Mouse (Mus musculus): ENCODE measurements at regions not wholly inside any gene's neighbourhood (a gene's known extent, or its start where the extent isn't known, plus 50 kb on each side); places are given as distances from the start of the nearest gene placed in this dataset.
A peak's percentile ranks its signal among the peaks of the same experiment; 100 is the strongest.

DNA sequence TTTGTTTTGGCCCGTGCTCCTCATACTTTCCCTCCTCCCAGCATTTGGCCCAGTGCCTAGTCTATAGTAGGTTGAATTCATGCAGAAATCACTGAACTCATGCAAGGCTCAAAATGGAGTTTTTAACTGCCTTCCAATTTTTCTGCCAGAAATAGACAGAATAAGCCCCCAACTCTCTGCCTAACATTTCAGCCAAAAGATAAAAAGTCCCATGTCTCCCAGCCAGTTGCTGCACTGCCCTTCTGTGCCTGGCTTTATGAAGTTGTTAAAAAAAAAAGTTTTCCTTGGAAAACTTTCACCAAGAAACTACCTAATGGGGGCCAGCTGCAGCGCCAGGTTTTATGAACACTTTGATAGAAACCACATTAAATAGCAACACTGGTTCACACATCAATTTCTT lies 222.0 kb downstream of the Zic3 start:
- Histone ChIP-seq H3K4me2 (replicated peaks; ENCODE audit: low read depth) (no peak overlapping the region), H3K9me3 (ENCODE audit: control insufficient read depth, low read length) (no peaks in the 10 kb centered on the region), H3K4me1 (replicated peaks; ENCODE audit: control insufficient read depth, insufficient read depth) (no peaks in the 10 kb centered on the region), H3K4me3 (ENCODE audit: low read depth, low read length) (no peak overlapping the region), H3K27me3 (ENCODE audit: control insufficient read depth, insufficient read depth, low read length) (no peaks in the 10 kb centered on the region), H3K9ac (ENCODE audit: low read length) (no peak overlapping the region), H3K36me3 (ENCODE audit: control insufficient read depth, insufficient read depth, low read length) (no peaks in the 10 kb centered on the region), H3K27ac (replicated peaks) (no peak overlapping the region)
- ATAC-seq (ENCODE audit: low FRiP score, low TSS enrichment): no peak
- TF ChIP-seq EP300 (optimal IDR thresholded peaks at IDR 0.05): no peak
- TF ChIP-seq CTCF (IDR thresholded peaks at IDR 0.05; ENCODE audit: low read depth): no peak
- WGBS: 69% methylated on average over 2 of the region's 2 CpGs
- no peak for DNase-seq (ENCODE audit: low spot score)

DNA sequence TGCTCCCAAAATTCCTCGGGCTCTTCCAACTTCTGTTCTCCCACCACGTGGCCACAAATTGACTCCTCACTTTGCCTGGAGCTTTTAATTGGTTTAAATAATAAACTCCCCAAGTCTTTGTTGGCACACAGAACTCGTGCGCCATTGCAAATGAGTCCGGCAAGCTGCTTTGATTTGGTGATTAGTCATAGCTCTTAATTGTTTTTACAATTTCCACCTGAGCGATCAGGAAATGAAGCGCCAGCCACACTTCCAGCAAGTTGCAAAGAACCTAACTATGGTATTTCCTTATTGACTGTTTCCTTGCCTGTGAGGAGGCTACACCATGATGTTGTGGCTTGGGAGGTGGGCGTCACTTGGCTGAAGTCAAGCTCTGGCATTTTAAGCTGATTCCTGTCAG lies 233.5 kb downstream of the Zic3 start:
- 66% methylated on average over 8 of the region's 8 CpGs for WGBS
- H3K9ac ChIP-seq (ENCODE audit: low read length): no peak overlapping the region
- H3K4me1 ChIP-seq (replicated peaks; ENCODE audit: control insufficient read depth, insufficient read depth): no peaks in the 10 kb centered on the region
- no peaks in the 10 kb centered on the region for H3K9me3 ChIP-seq (ENCODE audit: control insufficient read depth, low read length)
- no peak overlapping the region for H3K27ac ChIP-seq (replicated peaks)
- ATAC-seq (ENCODE audit: low FRiP score, low TSS enrichment) (no peak), DNase-seq (ENCODE audit: low spot score) (no peak)
- no peak overlapping the region for H3K4me2 ChIP-seq (replicated peaks; ENCODE audit: low read depth)
- no peak overlapping the region for H3K4me3 ChIP-seq (ENCODE audit: low read depth, low read length)
- no peaks in the 10 kb centered on the region for H3K36me3 ChIP-seq (ENCODE audit: control insufficient read depth, insufficient read depth, low read length)
- no peaks in the 10 kb centered on the region for H3K27me3 ChIP-seq (ENCODE audit: control insufficient read depth, insufficient read depth, low read length)
- no peak for TF ChIP-seq CTCF (IDR thresholded peaks at IDR 0.05; ENCODE audit: low read depth)
- no peak for TF ChIP-seq EP300 (optimal IDR thresholded peaks at IDR 0.05)

DNA sequence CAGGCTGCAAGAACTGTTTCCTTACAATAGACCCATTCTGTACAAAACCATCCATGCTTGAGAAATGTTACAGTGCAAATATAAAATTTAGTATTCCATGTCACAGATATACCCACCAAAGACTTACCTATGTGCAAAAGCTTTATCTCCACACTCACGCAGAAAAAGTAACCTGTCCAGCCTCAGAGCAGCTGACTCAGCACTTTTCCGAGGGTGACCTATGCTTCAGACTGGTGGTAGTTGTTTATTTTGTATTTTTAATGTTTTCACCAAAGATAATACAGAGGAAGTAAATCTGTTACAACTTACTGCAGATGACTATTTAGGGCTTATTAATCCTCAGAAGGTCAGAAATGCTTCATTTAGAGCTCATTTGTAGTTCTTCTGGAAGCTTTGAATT lies 260.4 kb downstream of the Zic3 start:
- Histone ChIP-seq H3K4me2 (replicated peaks; ENCODE audit: low read depth) (no peak overlapping the region), H3K9ac (ENCODE audit: low read length) (no peak overlapping the region), H3K27ac (replicated peaks) (no peak overlapping the region), H3K27me3 (ENCODE audit: control insufficient read depth, insufficient read depth, low read length) (no peaks in the 10 kb centered on the region), H3K36me3 (ENCODE audit: control insufficient read depth, insufficient read depth, low read length) (no peaks in the 10 kb centered on the region), H3K9me3 (ENCODE audit: control insufficient read depth, low read length) (no peaks in the 10 kb centered on the region), H3K4me1 (replicated peaks; ENCODE audit: control insufficient read depth, insufficient read depth) (no peaks in the 10 kb centered on the region), H3K4me3 (ENCODE audit: low read depth, low read length) (no peak overlapping the region)
- WGBS: 67% methylated on average over 2 of the region's 2 CpGs
- ATAC-seq (ENCODE audit: low FRiP score, low TSS enrichment): no peak
- DNase-seq (ENCODE audit: low spot score): no peak
- TF ChIP-seq EP300 (optimal IDR thresholded peaks at IDR 0.05): no peak
- no peak for TF ChIP-seq CTCF (IDR thresholded peaks at IDR 0.05; ENCODE audit: low read depth)

DNA sequence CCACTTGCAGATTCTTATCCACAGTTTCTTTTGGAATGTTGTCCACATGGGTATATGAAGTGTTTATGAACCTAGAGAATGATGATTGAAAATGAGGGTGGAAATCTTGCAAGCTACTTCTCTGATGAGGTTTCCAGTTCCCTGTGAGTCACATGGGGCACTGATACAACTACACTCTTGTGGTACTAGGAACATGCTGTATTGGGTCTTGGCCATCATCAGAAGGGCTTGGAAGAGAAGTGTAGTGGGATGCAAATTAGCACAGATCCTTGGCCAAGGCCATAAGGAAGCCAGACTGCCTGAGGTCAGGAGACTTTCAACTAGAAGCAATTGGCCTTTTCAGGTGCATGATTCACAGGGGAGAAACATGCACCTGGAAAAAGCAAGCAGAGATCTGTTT lies 300.3 kb downstream of the Zic3 start:
- H3K4me2 ChIP-seq (replicated peaks; ENCODE audit: low read depth): no peak overlapping the region
- ATAC-seq (ENCODE audit: low FRiP score, low TSS enrichment) (no peak), DNase-seq (ENCODE audit: low spot score) (no peak)
- TF ChIP-seq EP300 (optimal IDR thresholded peaks at IDR 0.05) (no peak), CTCF (IDR thresholded peaks at IDR 0.05; ENCODE audit: low read depth) (no peak)
- H3K9me3 ChIP-seq (ENCODE audit: control insufficient read depth, low read length): no peaks in the 10 kb centered on the region
- no peak overlapping the region for H3K27ac ChIP-seq (replicated peaks)
- H3K4me3 ChIP-seq (ENCODE audit: low read depth, low read length): no peak overlapping the region
- H3K27me3 ChIP-seq (ENCODE audit: control insufficient read depth, insufficient read depth, low read length): no peaks in the 10 kb centered on the region
- no peaks in the 10 kb centered on the region for H3K4me1 ChIP-seq (replicated peaks; ENCODE audit: control insufficient read depth, insufficient read depth)
- H3K36me3 ChIP-seq (ENCODE audit: control insufficient read depth, insufficient read depth, low read length): no peaks in the 10 kb centered on the region
- H3K9ac ChIP-seq (ENCODE audit: low read length): no peak overlapping the region

DNA sequence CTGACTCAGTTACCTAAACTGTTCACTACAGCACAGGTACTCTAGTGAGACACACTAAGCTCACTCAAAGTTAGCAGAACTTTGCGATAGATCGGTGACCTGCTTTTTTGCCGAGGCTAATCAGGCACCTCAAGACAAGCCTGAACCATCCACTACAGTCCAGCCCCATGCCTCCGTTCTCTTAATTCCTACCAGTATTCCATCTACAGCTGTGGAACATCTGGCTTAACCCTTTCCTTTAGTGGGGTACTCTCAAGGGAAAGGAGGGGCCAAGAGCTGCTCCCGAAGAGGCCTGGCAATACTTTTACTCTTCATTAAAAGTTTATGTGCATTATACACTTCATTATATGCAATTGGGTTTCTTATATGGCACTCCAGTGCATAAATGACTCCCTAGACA lies 329.1 kb downstream of the Zic3 start:
- H3K9me3 ChIP-seq (ENCODE audit: control insufficient read depth, low read length): no peaks in the 10 kb centered on the region
- TF ChIP-seq CTCF (IDR thresholded peaks at IDR 0.05; ENCODE audit: low read depth) (no peak), EP300 (optimal IDR thresholded peaks at IDR 0.05) (no peak)
- H3K4me3 ChIP-seq (ENCODE audit: low read depth, low read length): no peak overlapping the region
- ATAC-seq (ENCODE audit: low FRiP score, low TSS enrichment) (no peak), DNase-seq (ENCODE audit: low spot score) (no peak)
- no peak overlapping the region for H3K9ac ChIP-seq (ENCODE audit: low read length)
- H3K4me1 ChIP-seq (replicated peaks; ENCODE audit: control insufficient read depth, insufficient read depth): no peaks in the 10 kb centered on the region
- H3K27ac ChIP-seq (replicated peaks): no peak overlapping the region
- no peak overlapping the region for H3K4me2 ChIP-seq (replicated peaks; ENCODE audit: low read depth)
- 86% methylated on average over 5 of the region's 5 CpGs for WGBS
- H3K27me3 ChIP-seq (ENCODE audit: control insufficient read depth, insufficient read depth, low read length): no peaks in the 10 kb centered on the region
- H3K36me3 ChIP-seq (ENCODE audit: control insufficient read depth, insufficient read depth, low read length): no peaks in the 10 kb centered on the region

DNA sequence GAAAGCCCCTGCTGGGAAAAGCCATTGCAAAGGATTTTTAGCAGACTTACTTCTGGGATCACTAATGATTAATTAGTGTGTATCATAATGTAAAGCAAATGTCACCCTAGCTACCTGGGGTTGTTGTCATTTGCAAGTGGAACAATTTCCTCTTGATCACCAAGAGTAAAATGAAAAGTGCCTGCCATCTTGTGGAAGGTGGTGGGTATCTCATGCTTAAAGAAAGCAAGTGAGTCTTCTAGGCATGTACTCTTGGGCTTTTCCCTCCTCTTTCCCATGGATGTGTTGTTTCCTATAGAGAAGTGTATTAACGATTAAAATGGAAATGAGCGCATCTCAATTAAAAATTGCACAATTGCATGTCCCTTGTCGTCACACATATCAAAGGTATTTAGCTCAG lies 355.4 kb downstream of the Zic3 start:
- DNase-seq (ENCODE audit: low spot score): no peak
- Histone ChIP-seq H3K4me1 (replicated peaks; ENCODE audit: control insufficient read depth, insufficient read depth) (no peaks in the 10 kb centered on the region), H3K4me2 (replicated peaks; ENCODE audit: low read depth) (no peak overlapping the region), H3K27me3 (ENCODE audit: control insufficient read depth, insufficient read depth, low read length) (no peaks in the 10 kb centered on the region), H3K9ac (ENCODE audit: low read length) (no peak overlapping the region), H3K36me3 (ENCODE audit: control insufficient read depth, insufficient read depth, low read length) (no peaks in the 10 kb centered on the region), H3K9me3 (ENCODE audit: control insufficient read depth, low read length) (no peaks in the 10 kb centered on the region), H3K27ac (replicated peaks) (no peak overlapping the region), H3K4me3 (ENCODE audit: low read depth, low read length) (no peak overlapping the region)
- TF ChIP-seq CTCF (IDR thresholded peaks at IDR 0.05; ENCODE audit: low read depth): peak; percentile 50
- TF ChIP-seq EP300 (optimal IDR thresholded peaks at IDR 0.05): no peak
- ATAC-seq (ENCODE audit: low FRiP score, low TSS enrichment): no peak
- WGBS: 71% methylated on average over 3 of the region's 3 CpGs

Data from stomach, postnatal 0 days (tissue).